Mouse (Mus musculus) thymus, postnatal 4 days (tissue): ENCODE results near the gene Rcn3.
"Not testable (repeated sequence)": the region's sequence is repeated elsewhere in the genome, so short reads cannot be mapped to it uniquely, and the experiment has no call there.

Source experiments
- DNase-seq: peaks from one replicate; pipeline ENCODE4 v3.0.0; 2021

Rcn3 gene

DNA sequence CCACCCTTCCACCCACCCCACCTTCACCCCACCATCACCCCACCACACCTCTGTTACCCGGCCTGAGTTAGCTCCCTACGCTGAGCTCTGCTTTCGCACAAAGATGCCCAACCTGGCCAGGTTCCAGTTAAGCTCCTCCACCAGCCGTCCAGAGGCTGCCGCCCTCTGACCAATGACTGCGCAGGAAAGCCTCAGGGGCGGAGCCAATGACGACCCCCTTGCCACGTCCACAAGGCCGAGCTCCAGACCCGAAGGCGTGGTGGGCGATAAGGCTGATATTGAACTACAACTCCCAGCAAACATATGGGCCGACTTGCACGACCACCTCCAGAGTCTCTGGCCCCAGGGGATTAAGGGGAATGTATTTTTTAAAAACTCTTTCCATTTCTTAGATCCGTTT lies at the start of gene Rcn3:
Rcn3 (minus strand) TSS at position 174 of the 400 bp plus-strand sequence.
- DNase-seq: no peak

DNA sequence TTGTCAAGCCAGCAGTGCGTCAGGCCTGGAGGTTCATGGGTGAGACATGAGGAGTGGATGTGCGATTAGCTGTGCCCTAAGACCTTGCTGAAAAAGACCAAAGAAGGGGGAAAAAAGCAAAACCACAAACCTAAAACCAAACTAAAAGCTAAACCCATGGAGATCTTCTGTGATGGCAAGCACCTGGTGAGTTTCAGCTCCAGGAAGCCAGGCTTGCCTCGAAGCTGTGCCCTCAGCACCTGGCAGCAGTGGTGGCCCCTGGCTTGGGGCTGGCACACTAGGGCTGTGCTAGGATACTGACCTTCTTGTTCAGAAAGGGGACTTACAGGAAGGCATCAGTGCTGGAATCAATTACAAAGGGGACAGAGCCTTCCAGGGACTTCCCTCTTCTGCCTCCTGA lies 49.3 kb upstream of the Rcn3 start:
- DNase-seq: peak; percentile 63

DNA sequence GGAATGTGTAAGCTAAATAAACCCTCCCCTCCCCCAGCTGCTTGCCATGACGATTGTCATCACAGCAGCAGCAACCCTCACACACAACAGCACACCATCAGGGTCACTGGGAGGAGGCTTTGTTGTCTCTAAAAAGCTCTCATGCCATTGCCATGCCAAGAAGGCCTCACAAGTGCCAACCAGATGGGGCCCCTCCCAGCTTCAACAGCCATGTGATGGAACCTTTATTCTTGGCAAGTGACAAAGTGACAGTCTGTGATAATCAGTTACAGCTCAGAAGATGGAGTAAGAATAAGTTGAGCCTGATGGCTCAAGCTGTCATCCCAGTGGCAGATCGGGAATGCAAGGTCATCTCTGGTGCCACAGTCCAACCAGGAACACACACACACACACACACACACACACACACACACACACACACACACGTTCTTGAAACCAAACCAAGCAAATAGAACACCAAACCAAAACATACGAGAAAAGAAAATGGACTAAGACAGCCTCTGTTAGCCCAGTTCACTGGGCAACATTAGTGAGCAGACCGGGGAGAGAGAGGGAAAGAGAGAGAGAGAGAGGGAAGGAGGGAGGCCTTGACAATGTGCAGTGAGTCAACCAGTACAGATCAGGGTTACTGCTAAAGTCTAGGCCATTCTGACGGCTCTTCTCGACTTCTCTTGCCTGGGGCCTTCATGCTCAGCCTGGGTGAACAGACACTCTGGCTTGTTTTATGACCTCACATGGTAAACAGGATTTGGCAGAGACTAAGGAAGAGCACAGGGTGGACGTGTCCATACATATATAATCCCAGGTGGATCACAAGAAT lies 48.1 kb upstream of the Rcn3 start:
- no peak for DNase-seq

DNA sequence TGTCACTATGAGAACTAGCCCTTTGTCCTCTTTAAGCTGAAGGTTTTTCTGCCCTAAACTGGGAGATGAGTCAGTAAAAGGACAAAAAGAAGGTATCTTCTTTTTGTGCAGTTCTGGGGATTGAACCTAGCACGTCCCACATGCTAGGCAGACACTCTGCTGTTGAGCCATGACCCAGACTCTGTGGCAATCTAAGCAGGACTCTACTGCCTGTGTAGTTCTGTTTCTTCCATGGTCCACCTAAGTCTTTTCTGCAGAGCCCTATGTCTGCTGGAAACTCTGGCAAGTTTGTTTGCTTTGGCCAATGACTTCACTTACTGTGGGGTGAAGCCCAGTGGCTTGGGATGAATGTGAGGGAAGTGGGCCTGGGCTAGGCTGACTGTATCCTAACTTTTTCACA lies 46.4 kb upstream of the Rcn3 start:
- DNase-seq: no peak

DNA sequence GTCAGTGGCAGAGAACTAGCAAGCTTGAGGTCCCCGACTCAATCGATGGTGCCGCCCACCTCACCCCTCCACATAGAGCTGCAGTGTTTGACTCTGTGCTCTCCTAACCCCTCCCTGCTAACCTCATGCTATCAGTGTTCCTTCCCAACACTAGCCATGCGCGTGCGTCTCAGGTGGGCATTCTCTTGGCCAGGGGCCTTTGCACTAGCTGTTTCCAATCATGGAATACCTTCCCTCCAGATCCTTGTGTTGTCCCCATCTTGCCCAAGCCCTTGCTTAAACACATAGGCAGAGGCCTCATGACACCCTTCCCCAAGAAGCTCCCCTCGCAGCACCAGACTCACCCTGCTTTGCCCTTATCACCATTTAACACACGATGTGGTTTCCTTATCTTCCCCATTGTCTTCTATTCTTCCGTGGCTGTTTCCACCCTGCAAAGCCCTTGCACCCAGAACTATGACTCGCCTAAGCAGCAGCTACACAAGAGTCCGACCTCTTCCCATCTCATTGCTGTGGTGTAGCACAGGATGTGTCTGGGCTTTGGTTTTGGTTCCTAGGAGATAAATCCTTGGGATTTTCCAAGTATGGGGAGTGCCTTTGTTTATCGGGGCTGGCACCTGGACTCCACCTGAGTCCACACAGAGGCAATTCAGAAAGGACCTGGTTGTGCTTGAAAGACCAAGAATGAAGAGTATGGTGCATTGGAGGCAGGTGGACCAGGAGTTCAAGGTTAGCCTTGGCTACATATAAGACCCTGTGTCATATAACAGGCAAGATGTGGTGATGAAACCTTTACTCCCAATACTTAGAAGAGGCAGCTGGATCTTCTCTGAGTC lies 45.4 kb upstream of the Rcn3 start:
- DNase-seq: peak; percentile 64

DNA sequence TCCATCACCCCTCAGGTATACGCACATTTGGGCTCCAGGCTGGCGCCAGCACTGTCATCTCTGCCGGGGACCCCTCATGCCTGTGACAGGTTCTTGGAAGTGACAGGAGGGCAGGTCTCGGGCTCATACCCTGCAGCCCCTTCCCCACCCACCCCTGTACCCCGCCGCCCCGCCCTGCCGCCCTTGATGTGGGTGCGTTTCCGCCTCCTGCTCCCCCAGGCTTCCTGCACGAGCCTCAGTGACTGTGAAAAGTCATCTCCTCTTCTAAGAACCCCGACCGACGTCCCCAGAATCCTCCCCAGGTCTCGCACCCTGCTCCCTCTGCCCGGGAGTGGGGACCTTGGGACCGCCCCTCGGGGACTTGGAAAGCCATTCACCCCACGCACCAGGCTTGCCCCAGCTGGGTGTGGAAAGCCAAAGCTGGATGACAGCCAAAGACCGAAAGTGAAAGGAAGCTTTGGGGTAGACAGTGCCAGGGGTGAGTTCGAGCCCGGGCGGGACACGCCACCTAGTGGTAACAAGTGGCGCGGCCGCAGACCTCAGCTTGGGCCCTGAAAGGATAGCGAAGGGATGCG lies 44.1 kb upstream of the Rcn3 start, which contains the start of the genes Gm45713 and Flt3l:
Gm45713 (minus strand) TSS at position 239 of the 575 bp plus-strand sequence.
Flt3l (minus strand) TSS at position 440 of the 575 bp plus-strand sequence.
- peak; percentile 93 for DNase-seq

DNA sequence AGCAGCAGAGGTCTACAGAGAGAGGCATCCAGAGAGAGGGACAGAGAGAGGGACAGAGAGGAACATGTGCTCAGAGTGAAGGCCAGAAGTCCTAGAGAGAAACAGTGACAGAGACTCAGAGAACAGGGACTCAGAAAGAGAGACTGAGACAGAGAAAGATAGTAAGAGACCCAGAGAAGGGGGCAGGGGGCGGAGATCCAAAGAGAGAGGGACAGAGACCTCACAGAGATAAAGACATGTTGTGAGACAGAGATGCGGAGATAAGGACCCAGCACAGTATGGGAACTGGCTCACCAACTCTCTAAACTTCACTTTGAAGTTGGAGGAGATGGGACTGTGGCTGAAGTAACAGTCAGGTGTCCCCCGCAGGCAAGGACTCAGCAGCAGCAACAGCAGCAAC lies 43.3 kb upstream of the Rcn3 start:
- DNase-seq: no peak

DNA sequence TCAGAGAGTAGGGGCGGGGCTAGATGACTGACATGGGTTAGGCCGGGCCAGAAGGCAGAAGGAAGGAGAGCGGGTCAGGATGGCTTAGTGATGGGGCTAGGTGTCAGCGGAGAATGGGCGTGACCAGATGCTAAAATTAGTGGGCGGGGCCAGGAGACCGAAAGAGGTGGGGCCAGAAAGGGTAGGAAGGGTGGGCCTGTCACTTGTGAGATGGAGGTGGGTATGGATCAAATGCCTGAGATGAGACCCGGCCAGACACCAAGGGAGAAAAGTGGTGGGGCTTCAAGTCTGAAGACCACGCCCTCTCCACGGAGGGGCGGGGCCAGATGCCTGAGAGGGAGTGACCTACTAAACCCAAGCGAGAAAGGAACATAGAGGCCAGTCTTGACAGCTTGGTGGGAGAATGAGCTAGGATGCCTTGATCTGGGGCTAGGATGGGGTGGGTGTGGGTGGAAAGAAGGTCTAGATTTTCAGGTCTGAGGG lies 42.6 kb upstream of the Rcn3 start:
- peak; percentile 83 for DNase-seq

DNA sequence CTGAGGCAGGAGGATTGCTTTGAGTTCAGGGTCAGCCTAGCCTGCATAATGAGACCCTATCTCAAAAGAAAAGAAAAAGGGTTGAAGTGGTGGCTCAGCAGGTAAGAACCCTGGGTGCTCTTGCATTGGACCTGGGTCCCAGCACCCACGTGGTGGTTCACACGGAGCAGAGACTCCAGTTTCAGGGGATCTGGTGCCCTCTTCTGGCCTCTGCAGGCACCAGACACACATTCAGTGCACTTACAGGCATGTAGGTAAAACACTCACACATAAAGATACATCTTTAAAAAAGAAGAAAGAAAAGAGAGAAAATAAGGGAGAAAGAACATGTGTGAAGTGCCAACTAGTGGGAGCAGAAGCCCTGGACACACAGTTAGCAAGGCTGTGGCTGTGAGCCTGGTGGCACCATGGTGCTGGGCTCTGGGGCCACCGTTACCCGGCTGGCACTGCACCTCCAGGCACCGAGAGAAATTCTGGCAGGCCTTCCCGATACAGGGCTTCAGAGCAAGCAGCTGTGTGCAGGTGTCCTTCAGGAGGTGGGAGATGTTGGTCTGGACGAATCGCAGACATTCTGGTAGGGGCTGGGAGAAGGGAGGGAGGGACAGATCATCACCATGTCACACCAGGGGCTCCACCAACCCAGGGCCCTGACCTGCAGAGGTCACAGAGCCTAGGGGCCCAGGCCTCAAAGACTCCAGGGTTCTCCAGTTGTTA lies 41.6 kb upstream of the Rcn3 start:
- no peak for DNase-seq

DNA sequence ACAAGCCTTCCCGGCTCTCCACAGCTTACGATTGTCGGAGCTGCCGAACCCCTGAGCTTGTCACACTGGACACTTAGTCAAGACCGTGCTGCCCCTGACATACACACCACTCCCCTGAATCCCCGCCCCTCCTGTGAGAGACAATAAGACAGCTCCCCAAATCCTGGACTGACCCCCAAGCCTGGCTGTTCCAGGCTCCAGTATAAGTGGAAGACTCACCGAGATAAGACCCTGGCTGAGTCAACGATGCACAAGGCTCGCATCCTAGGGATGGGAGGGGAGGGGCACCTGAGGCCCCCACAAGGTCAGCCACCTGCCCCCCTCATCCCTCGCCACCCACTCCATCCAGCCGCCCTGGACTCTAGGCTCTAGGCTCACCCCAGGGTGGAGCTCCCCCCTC lies 39.8 kb upstream of the Rcn3 start:
- no peak for DNase-seq

DNA sequence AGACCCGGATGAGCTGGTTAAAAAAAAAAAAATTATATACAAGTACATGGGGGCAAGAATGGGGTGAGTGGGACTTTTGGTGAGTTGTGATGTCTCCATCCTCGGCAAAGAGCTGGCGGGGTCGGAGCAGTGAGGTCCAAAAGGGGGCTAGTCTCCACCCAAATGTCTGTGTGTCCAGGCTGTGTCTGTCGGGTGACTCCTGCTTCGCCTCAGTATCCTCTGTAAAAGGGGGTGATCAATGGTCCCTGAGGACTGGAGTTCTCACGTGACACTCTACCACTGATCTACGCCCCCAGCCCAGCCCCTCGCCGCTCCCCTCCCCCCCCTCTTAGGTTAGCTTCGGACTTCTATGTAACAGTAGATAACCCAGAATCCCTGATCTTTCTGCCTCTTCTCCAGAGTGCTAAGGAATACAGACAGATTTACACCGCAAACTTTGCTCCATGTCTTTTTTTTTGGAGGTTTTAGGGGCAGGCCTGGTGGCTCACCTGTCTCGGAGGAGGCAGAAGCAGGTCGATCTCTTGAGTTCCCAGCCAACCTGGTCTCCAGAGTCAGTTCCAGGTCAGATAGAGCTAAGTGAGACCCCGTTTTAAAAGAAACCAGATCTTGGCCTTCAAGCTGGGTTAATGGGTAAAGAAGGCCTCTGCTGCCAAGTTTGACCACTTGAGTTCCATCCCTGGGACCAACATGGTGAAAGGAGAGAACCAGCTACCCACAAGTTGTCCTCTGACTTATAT lies 37.9 kb upstream of the Rcn3 start:
- no peak for DNase-seq

DNA sequence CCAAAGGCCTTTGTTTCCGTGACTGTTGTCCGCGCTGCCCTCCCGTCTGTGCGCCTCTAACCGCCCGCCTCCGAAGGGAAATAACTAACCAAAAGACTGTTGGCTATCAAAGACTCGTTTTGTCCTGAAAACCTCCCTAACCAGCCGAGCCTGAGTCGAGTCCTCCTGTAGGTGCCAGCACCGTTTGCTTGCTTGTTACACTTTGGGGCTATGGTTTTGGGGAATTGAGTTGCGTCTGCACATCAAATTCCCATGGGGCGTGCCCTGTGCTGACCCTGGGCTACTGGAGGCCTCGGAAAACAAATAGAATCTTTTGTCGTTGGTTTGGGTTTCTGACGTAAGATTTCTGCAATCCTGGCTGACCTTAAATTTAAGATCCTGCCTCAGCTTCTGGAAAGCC lies 37.3 kb upstream of the Rcn3 start:
- no peak for DNase-seq

DNA sequence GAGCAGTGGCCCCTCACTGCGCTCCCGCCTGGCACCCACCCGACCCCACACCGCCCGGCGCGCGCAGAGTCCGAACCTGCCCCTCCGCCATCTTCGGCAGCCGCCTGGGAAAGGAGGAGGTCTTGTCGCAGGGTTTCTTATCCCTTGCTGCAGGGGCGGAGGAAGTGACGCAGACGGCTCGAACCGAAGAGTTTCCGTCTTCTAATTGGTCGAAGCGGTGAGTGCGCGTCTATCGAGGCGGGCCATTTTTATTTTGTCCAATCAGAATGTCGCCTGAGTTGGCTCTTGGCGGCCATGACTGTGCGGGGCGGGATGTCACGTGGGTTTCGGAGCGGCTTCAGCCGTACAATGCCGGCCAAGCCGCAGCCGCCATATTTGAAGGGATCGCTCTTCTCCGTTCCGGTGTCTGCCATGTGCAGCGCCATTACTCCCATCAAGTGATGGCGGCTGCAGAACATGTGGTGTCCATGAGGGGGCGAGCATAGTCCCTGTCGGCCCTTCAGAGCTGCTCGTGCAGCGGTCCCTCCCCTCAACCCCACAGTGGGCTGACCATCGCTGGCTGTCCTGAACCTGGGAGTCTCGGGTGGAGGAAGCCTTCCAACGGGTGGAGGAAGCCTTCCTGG lies 36.7 kb upstream of the Rcn3 start, which contains the start of gene Rpl13a:
Rpl13a (minus strand) TSS at position 138 of the 623 bp plus-strand sequence.
- DNase-seq: peak; percentile 94

DNA sequence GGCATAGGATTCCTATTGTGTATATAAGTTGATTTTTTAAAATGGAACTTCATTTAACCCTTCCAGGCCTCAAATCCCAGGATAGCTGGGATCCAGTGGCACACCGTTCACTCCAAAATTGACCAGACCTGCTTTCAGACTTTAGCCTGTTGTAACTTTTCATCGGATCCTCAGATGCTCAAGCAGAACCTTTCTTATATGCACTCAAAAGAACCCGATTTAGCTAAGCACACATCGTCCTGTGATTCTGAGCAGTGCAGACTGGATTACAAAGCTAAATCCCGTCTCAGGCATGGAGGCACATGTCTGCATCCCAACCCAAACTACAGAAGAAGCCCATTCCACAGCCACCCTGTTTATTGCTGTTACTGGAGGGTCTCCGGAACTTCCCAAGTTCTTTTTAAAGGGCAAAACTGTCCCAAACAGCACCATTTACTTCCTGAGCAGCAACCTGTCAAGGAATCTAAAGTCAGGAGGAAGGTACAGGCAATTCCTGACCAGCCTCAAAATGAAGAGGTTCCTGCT lies 35.7 kb upstream of the Rcn3 start:
- DNase-seq: no peak

DNA sequence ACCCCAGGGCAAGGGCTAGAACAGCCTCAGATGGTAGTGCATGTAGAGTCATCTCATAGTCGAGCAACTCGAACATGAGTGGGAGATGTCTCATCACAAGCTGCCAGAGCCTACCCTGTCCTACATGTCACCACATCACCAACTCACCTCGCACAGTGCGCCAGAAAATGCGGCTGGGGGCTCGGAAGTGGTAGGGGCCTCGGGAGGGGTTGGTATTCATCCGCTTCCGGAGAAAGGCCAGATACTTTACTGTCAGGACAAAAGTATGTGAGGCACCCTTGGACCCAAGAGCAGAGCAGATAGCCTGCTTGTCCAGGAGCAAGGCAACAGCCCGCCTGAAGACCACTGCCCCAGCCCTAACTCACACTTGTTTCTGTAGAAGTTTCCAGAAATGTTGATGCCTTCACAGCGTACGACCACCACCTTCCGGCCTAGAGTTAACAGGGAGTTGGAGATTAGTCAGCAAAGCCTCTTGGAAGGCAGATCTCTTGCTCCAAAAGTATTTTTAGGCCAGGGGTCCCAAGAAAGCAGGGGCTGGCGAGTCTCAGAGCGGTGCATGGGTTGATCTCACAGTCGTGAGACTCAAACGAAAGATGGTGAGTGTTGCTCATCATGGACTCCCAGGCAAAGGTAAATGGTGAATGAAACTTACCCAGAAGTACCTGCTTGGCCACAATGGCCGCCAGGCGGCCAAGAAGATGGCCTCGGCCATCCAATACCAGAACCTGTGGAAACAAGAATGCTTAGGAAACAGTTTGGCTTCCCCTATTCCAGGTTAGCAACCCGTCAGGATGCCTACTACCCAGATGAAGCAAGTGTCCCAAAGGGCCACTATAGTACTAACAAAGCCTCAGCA lies 35.1 kb upstream of the Rcn3 start:
- peak; percentile 51 for DNase-seq

DNA sequence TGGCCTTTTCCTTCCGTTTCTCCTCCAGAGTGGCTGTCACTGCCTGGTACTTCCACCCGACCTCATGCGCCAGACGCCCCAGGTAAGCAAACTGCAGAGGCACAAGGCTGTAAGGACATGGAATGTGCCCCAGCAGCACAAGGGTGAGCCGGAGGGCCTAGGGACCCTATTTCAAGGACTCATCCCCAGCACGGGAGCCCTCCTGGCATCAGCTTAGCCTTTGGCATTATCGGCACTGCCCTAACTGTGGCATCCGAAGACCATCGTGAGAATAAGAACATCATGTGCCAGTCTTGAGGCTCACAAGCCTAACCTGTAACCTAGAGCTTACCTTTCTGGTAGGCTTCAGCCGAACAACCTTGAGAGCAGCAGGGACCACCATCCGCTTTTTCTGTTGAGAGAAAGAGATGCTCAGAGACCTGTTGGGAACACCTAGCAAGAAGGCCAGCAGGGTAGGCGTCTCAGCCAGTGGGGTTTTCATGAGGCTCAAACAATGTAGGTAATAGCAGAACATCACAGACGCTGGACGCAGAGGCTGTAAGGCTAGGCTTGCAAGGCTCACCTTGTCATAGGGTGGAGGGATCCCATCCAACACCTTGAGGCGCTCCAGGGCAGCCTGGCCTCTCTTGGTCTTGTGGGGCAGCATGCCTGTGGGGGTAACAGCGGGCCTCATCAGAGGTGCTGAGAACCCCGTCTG lies 34.3 kb upstream of the Rcn3 start:
- DNase-seq: no peak

DNA sequence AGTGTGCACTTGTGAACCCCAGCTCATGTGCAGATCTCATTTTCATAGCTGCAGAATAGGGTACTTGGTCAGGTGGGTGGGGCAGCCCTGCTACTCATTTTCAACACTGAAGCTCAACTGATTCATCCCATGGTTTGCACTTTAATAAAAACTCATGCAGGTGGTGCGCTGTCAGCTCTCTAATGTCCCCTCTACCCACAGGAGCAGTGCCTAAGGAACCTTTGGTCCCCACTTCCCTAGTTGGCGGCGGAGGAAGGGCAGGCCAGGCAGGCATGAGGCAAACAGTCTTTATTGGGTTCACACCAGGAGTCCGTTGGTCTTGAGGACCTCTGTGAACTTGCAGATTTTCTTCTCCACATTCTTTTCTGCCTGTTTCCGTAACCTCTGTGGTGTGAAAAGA lies 33.6 kb upstream of the Rcn3 start:
- DNase-seq: not testable (repeated sequence)

DNA sequence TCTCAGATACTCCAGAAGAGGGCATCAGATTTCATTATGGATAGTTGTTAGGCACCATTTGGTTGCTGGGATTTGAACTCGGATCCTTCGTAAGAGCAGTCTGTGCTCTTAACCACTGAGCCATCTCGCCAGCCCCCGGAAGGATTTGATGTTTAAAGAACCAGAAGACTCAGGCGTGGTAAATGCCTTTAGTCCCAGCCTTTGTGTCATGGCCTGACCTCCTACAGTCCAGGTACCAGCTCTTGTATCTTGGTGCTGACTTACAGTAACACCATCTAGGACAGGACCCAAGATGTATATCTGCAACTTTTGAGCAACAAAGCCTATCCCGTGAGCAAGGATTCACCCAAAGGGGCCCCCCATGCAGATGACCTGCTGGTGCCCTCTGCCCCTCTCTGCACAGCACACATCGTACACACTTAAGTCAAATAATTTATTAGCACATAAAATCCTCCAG lies 33.2 kb upstream of the Rcn3 start:
- DNase-seq: no peak
